Mouse (Mus musculus) WW6 (cell line): ENCODE measurements around the gene Elmsan1.

ENCODE experiments used
- DNase-seq: peaks from one replicate; pipeline ENCODE4 v3.0.0-alpha.2; 2013; ENCODE audit warnings: low read depth, low spot score

Gene Elmsan1

GRCm38 (mm10) chr12:84215758-84216440 is 2.8 kb downstream of the Elmsan1 start:
- DNase-seq = no peak

GRCm38 (mm10) chr12:84214495-84215175 is 4.0 kb downstream of the Elmsan1 start:
- DNase-seq = no peak

- DNase-seq = no peak
Observed at GRCm38 (mm10) chr12:84212297-84212696, 6.4 kb downstream of the Elmsan1 start.

GRCm38 (mm10) chr12:84211021-84211538 is 7.6 kb downstream of the Elmsan1 start:
- no peak for DNase-seq

- DNase-seq = no peak
Observed at GRCm38 (mm10) chr12:84210288-84210687, 8.4 kb downstream of the Elmsan1 start.

- DNase-seq = no peak
Observed at GRCm38 (mm10) chr12:84209093-84209492, 9.6 kb downstream of the Elmsan1 start.

GRCm38 (mm10) chr12:84207209-84207817 is 11.4 kb downstream of the Elmsan1 start:
- DNase-seq = no peak

- no peak for DNase-seq
Observed at GRCm38 (mm10) chr12:84206525-84206924, 12.2 kb downstream of the Elmsan1 start.

- DNase-seq = no peak
Observed at GRCm38 (mm10) chr12:84205659-84206185, 13.0 kb downstream of the Elmsan1 start.

- DNase-seq = no peak
Observed at GRCm38 (mm10) chr12:84204662-84205061, 14.0 kb downstream of the Elmsan1 start.

GRCm38 (mm10) chr12:84203778-84204216 is 14.9 kb downstream of the Elmsan1 start:
- no peak for DNase-seq

- DNase-seq = no peak
Observed at GRCm38 (mm10) chr12:84203170-84203777, 15.4 kb downstream of the Elmsan1 start.

- no peak for DNase-seq
Observed at GRCm38 (mm10) chr12:84202561-84202960, 16.1 kb downstream of the Elmsan1 start.

GRCm38 (mm10) chr12:84201686-84202484 is 16.8 kb downstream of the Elmsan1 start:
- no peak for DNase-seq

GRCm38 (mm10) chr12:84201222-84201621 is 17.5 kb downstream of the Elmsan1 start:
- DNase-seq = no peak

- no peak for DNase-seq
Observed at GRCm38 (mm10) chr12:84198880-84199279, 19.8 kb downstream of the Elmsan1 start.

GRCm38 (mm10) chr12:84198076-84198679 is 20.5 kb downstream of the Elmsan1 start:
- DNase-seq = no peak

- no peak for DNase-seq
Observed at GRCm38 (mm10) chr12:84195195-84195594, 23.5 kb downstream of the Elmsan1 start.

GRCm38 (mm10) chr12:84194400-84195109 is 24.1 kb downstream of the Elmsan1 start:
- no peak for DNase-seq
